Mouse (Mus musculus) ES-Bruce4 (cell line): ENCODE data around the gene Krt34.

Experiments used
- CTCF ChIP-seq: IDR thresholded peaks from one replicate; pipeline ENCODE4 v1.8.1; 2011; ENCODE audit warnings: low read depth, low read length
- EP300 ChIP-seq: IDR thresholded peaks from 2 replicates; pipeline ENCODE4 v1.6.1; 2011; ENCODE audit warnings: low read depth, low read length; ENCODE audit not compliant: insufficient read depth
- POLR2A ChIP-seq: IDR thresholded peaks from one replicate; pipeline ENCODE4 v1.8.1; 2011; ENCODE audit warnings: low read length; ENCODE audit not compliant: insufficient read depth

DNA sequence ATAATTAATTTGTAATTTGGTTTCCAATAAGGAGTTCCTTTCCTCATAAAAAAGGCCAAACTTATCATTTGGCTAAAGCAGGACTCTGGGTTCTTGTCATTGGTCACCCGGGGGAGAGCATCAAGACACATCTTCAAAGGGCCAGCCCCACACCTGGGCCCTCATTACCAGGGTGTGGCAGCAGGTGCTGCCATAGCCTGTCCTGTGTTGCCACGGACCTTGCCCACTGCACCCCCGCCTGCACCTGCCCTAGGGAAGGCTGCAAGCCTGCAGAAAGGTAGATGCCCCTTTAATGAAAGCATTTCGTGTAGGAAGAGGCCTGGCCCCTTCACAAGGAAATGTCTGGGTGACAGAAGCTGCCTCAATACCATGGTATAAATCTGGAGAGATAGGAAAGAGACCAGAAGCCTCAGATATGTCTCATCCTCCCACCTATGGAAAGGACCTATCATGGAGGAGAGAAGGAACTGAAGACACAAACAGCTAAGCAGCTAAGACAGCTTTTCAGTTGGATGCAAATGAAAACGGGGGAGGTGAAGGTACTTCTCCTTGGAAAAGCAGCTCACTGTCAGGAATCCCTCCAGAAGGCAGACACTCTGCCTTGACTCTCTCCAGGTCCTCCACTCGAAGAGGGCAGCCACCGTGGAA lies 47.1 kb upstream of the Krt34 start:
- TF ChIP-seq CTCF (no peak), POLR2A (no peak), EP300 (no peak)
